Mouse (Mus musculus) brown adipose tissue, adult 24 weeks (tissue): ENCODE measurements around the gene Pck2. TPM values are rescaled to one million over a fixed set of nuclear protein-coding genes. Genes with fewer than 3 reads are reported as not detected.

Experiments used
- H3K27ac ChIP-seq: fragments of 200-500 bp; replicated peaks from 2 replicates; pipeline ENCODE4 v1.5.1; 2012; ENCODE audit warnings: low read depth, mild to moderate bottlenecking, low read length
- H3K4me1 ChIP-seq: fragments of 200-500 bp; 2 replicates; pipeline ENCODE4 v1.6.1; 2012; ENCODE audit warnings: low read length, mixed read lengths; ENCODE audit not compliant: control insufficient read depth, insufficient read depth, insufficient read length
- H3K4me3 ChIP-seq: fragments of 200-500 bp; 2 replicates; pipeline ENCODE4 v1.5.1; 2012; ENCODE audit warnings: low read depth, mild to moderate bottlenecking, low read length, moderate library complexity; ENCODE audit not compliant: insufficient read depth
- polyA plus RNA-seq: library from polyadenylated mRNA; stranded (reverse); fragments of >200 nt; gene quantifications from 2 replicates; pipeline ENCODE4 v1.2.4, GENCODE M21; 2012; ENCODE audit not compliant: missing spikeins, insufficient read depth, insufficient read length

The Pck2 gene
- polyA plus RNA-seq, 1 experiment: 5.0 TPM

GRCm38 (mm10) chr14:55518897-55519296 is 21.2 kb upstream of the Pck2 start:
- Histone ChIP-seq H3K27ac (no peak overlapping the region), H3K4me1 (no peaks in the 10 kb centered on the region), H3K4me3 (no peak overlapping the region)

DNA sequence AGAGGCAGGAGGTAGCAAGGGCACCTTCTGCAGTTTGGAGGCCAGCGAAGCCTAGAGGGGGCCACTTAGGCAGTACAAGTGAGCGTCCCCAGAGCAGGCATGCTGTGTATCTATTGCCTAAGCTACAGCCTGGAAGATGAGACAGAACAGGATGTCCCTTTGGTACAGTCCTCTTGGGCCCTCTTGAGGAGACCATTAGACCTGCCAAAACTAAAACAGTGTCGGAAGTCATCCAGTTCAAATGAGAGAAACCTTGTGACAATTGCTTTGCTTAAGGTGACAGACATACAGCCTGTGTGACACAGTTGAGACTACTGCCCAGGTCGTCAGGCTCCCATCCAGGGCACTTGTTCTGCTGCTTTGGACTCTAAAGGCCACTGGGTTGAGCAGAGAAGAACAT is 20.5 kb upstream of the Pck2 start:
- Histone ChIP-seq H3K4me3 (no peak overlapping the region), H3K4me1 (no peaks in the 10 kb centered on the region)

GRCm38 (mm10) chr14:55520451-55521361 is 19.4 kb upstream of the Pck2 start:
- Histone ChIP-seq H3K4me3 (peak overlapping the region; percentile 36), H3K27ac (no peak overlapping the region), H3K4me1 (no peaks in the 10 kb centered on the region)

More for the DNA sequence above, 20.5 kb upstream of the Pck2 start:
- H3K27ac ChIP-seq: no peak overlapping the region

DNA sequence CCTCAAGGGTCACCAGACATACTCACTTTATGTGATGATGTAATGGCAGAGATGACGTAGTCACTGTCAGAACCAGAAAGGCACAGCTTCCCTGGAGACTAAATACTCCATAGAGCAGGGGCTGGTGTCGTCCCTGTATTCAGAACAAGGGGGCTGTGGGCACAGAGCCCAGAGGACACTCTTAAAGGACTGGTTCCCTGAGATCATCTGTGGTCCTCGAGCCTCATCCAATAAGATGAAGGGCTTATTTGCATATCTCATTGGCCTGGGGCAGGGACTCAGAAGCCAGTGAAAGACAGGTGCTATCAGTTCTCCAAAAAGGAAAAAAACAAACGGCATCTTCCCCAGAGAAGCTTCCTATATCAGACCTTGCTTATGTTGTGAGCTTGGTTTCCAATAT is 16.0 kb upstream of the Pck2 start:
- Histone ChIP-seq H3K27ac (no peak overlapping the region), H3K4me1 (no peaks in the 10 kb centered on the region), H3K4me3 (no peak overlapping the region)

DNA sequence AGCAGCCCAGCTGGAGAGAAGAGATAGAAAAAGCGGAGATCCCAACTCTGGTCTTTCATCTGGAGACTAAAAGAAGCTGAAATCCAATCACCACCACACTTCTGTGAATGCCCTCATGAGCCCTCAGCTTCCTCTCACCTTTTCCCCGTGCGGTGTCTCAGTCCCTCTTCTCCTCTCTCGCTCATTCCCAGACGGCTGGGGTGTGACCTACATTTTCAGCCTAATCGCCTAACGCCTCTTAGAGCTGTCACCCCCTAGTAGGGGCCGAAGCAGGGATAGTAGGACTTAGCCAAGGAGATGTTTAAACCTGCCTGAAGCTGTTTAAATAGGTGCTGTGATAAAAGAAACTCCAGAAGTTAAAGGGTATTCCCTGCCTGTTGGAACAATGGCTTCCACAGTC is 15.3 kb upstream of the Pck2 start, which contains the start of gene Nrl:
Gene Nrl (minus strand): TSS at position 197 of the 400 bp plus-strand sequence.
- Histone ChIP-seq H3K4me3 (no peak within 1 kb of the TSS), H3K27ac (no peak within 1 kb of the TSS), H3K4me1 (no peaks in the 10 kb centered on the region)

- no peak overlapping the region for H3K27ac ChIP-seq
- H3K4me1 ChIP-seq: no peaks in the 10 kb centered on the region
- H3K4me3 ChIP-seq: no peak overlapping the region
These were observed 13.4 kb upstream of the Pck2 start for GRCm38 (mm10) chr14:55526674-55527073.

GRCm38 (mm10) chr14:55527940-55528339 is 12.1 kb upstream of the Pck2 start:
- H3K27ac ChIP-seq: no peak overlapping the region
- H3K4me1 ChIP-seq: no peaks in the 10 kb centered on the region
- no peak overlapping the region for H3K4me3 ChIP-seq

DNA sequence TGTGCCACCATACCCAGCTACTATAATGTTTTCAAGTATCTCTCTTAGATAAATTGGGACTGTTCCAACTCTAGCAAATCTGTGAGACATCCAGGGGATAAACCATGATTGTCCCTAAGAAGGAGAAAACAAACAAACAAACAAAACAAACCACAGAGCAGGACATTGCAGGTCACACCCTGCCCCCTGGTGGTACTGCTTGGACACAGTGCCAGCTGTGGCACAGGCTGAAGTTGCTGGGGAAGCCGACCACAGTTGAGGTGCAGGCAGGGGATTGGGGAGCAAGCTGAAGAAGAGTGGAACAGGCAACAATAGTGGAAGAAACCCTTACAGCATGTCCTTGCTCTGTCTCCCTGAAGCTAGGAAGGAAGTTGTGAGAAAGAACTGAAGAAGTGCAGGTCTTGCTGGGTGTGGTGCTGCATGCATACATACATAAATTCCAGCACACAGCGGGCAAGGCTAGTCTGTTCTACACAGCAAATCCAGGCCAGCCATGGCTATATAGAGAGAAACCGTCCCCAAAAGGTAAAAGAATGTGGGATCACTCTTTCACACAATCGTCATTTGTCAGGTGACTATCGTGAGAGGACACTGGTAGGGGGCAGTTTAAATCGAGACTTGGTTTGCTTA is 3.8 kb upstream of the Pck2 start:
- Histone ChIP-seq H3K4me3 (no peak overlapping the region), H3K4me1 (no peaks in the 10 kb centered on the region), H3K27ac (no peak overlapping the region)

DNA sequence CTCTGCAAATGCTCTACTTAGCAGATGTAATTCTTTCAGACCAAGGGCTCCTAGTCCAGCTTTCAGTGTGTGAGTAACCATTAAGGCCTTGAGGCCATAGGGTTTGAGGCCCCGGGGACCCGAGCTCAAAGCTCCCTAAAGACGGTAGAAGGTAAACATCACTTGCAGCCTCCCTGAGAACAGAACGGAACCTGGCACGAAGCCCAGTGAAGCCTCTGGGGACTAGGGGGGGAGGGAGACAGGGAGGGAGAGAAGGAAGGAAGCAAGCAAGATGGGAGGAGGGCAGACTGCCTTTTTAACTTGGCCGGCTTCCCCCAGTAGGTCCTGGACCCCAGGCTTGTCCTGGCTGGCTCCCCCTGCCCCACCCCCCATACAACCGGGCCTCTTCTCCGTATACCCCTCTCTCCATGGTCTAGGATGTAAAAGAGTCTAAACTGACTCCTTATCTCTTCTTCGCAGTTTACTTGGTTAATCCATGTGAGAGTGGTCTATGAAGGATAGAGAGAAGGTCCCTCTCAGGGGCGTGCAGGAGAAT is 788 bp downstream of the Pck2 start:
- peak overlapping the region; percentile 64 for H3K27ac ChIP-seq
- no peaks in the 10 kb centered on the region for H3K4me1 ChIP-seq
- peak overlapping the region; percentile 75 for H3K4me3 ChIP-seq

DNA sequence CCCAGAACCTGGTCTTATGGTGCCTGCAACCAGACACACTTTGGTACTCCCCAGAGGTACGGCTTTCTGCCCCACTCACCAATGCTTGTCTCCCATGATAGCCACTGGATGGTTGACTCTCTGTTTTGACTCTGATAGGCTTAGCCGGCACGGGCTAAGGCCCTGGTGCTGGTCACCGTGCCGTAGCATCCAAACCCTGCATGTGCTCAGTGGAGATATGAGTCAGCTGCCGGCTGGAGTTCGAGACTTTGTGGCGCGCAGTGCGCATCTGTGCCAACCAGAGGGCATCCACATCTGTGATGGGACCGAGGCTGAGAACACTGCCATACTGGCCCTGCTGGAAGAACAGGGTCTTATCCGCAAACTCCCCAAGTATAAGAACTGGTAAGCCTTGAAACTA is 2.2 kb downstream of the Pck2 start:
- Histone ChIP-seq H3K4me1 (no peaks in the 10 kb centered on the region), H3K27ac (no peak overlapping the region), H3K4me3 (no peak overlapping the region)

DNA sequence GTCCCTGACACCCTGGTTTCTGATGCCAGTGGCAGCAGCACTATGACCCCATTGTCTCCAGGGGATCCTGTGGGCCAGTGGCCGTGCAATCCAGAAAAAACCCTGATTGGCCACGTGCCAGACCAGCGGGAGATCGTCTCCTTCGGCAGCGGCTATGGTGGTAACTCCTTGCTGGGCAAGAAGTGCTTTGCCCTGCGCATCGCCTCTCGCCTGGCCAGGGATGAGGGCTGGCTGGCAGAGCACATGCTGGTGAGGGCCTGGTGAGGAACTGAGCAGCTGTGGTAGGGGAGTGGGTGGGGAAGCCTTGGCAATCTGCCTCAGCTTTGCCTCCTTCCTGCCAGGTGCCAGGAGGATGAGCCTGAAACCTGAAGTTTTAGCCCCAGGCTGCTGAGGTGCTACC is 4.3 kb downstream of the Pck2 start:
- Histone ChIP-seq H3K4me1 (0 out of 2 replicates have a peak, but pooled peaks cover 3% of the 10 kb centered on the region), H3K4me3 (no peak overlapping the region), H3K27ac (no peak overlapping the region)

- Histone ChIP-seq H3K4me3 (no peak overlapping the region), H3K27ac (no peak overlapping the region), H3K4me1 (0 out of 2 replicates have a peak, but pooled peaks cover 3% of the 10 kb centered on the region)
These were observed 10.1 kb downstream of the Pck2 start for GRCm38 (mm10) chr14:55550191-55550590.

GRCm38 (mm10) chr14:55551347-55551746 is 11.3 kb downstream of the Pck2 start:
- no peak overlapping the region for H3K4me3 ChIP-seq
- 0 out of 2 replicates have a peak, but pooled peaks cover 3% of the 10 kb centered on the region for H3K4me1 ChIP-seq
- no peak overlapping the region for H3K27ac ChIP-seq

GRCm38 (mm10) chr14:55551794-55552193 is 11.7 kb downstream of the Pck2 start:
- no peak overlapping the region for H3K4me3 ChIP-seq
- H3K4me1 ChIP-seq: 0 out of 2 replicates have a peak, but pooled peaks cover 3% of the 10 kb centered on the region
- H3K27ac ChIP-seq: no peak overlapping the region

DNA sequence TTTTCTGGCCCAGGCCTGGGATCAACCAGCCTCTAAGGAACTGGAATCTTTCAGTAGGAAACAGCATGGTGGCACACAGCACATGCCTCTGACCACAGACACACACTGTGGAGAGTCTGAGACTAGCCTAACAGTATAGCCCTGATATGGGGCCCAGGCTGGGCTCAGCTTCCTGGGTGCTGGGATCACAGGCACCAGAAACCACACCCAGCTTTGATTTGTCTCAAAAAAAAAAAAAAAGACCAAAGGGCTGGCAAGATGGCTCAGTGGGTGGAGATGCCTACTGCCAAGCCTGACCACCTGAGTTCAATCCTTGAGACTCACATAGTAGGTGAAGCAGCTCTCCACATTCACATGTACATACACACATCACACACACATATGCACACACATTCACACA is 14.6 kb downstream of the Pck2 start:
- Histone ChIP-seq H3K4me1 (no peaks in the 10 kb centered on the region), H3K4me3 (no peak overlapping the region), H3K27ac (no peak overlapping the region)
